Mouse (Mus musculus) CD4-positive helper T cell, adult 2 months (primary cell): ENCODE results near the gene Lypla2.

Source experiments
- DNase-seq: peaks from one replicate; pipeline ENCODE4 v3.0.0-alpha.2; 2012; ENCODE audit warnings: low read depth, missing footprints, low spot score

Lypla2 gene

GRCm38 (mm10) chr4:135972911-135973811 is 735 bp upstream of the Lypla2 start:
- peak; percentile 35 for DNase-seq

- peak; percentile 52 for DNase-seq
Observed at GRCm38 (mm10) chr4:135971805-135972555, 446 bp downstream of the Lypla2 start.

DNA sequence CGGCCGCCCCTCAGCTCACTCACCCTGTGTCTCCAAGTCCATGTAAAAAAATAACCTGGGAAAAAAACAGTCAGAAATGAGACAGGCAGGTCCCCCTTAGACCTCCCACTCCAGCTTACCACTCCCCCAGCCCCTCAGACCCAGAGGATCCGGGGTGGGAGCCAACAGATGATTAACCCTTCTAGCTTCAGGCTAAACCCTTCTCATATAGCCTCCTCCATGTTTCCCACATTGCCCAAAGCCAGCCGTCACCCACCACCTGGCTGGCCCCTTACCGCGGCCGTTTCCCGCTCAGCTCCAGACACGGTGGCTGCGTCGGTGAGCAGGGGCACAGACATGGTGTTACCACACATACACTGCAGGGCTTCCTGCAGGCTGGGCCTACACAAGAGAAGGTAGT is 1.8 kb downstream of the Lypla2 start:
- no peak for DNase-seq

DNA sequence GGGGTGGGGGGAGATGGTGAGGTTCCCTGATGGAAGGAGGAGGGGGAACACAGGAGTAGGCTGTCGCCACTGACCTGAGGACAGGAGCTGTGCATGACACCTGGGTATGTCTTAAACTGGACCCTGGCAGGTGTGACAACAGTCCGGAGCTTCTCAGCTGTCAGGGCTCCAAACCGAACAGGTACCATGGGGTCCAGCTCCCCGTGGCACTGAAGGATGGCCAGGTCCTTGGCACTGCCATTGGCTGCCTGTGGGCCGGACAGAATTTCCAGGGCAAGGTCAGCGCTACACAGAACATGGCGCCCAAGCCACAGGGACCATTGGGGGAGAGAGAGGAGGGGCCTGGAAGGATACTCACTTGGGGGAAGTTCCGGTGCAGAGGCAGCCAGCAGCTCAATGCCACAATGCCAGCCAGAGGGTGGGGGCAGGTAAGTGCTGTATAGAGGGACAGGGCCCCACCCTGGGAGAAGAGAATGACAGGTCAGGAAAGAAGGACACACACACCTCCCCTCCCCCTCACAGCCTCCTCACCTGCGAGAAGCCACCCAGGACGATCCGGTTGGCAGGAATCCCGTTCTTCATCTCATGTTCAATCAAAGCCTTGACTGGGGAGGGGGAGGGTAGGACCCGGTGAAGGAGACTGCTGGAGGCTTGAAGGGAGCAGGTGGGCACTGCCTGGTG is 3.2 kb downstream of the Lypla2 start:
- DNase-seq, result no peak

DNA sequence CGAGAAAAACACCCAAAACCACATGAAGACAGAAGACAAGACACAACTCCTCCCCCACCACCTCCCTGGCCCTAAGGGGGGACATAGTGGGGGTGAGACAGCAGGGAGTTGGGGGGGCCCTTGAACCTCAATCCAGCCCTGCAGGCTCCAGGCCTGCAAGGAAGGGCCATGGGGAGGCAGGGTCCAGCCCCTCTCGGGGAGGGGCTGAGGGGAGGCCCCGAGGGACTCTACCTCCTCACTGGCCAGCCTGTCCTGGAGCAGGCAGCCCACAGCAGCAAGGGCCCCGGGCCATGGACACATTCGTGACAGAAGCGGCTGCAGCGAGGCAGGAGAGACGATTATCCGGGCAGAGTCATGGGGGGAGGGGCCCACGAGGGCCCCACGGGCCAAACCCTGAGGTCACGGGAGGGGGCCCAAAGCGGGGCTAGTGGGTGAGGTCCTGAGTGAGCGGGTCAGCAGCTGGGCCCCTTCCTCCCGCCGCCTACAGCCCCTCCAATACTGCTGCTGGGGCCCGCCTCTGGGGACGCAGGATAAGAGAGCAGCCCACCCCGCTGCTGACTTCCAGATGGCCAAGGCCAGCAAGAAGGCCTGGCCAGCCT is 4.1 kb downstream of the Lypla2 start:
- no peak for DNase-seq

GRCm38 (mm10) chr4:135967086-135967760 is 5.2 kb downstream of the Lypla2 start:
- DNase-seq, result no peak

DNA sequence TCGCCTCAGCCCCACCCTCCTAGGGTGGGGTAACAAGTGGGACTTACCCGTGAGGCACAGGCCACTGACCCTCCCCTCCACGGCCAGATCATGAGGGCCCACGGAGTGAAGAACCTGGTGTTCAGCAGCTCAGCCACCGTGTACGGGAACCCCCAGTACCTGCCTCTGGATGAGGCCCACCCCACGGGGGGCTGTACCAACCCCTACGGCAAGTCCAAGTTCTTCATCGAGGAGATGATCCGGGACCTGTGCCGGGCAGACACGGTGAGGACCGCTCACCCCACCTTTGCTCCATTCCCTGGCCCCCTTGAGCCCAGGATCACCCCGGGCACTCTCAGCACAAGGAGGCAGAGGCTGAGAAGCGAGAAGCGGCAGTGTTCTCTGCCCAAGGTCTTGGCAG is 6.1 kb downstream of the Lypla2 start:
- DNase-seq, result no peak

GRCm38 (mm10) chr4:135965113-135965512 is 7.3 kb downstream of the Lypla2 start:
- DNase-seq, result no peak

DNA sequence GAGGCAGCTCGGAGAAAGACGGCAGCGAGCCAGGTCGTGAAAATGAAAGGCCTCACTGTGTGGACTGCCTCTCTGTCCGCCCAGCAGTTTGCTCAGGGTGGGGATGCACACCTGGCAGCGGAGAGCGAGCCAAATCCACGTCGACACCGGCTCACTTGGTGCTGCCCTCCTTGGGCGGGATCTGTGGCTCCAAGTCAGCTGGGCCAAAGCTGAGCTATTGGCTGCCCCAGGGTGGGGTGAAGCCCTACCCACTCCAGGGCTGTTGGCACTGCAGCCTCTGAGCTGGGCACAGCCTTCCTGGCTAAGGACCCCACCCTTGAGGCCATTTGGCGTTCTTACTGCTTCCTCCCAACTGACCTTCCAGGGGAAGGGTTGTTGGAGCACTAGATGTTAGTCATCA is 8.0 kb downstream of the Lypla2 start:
- DNase-seq, result peak; percentile 46

DNA sequence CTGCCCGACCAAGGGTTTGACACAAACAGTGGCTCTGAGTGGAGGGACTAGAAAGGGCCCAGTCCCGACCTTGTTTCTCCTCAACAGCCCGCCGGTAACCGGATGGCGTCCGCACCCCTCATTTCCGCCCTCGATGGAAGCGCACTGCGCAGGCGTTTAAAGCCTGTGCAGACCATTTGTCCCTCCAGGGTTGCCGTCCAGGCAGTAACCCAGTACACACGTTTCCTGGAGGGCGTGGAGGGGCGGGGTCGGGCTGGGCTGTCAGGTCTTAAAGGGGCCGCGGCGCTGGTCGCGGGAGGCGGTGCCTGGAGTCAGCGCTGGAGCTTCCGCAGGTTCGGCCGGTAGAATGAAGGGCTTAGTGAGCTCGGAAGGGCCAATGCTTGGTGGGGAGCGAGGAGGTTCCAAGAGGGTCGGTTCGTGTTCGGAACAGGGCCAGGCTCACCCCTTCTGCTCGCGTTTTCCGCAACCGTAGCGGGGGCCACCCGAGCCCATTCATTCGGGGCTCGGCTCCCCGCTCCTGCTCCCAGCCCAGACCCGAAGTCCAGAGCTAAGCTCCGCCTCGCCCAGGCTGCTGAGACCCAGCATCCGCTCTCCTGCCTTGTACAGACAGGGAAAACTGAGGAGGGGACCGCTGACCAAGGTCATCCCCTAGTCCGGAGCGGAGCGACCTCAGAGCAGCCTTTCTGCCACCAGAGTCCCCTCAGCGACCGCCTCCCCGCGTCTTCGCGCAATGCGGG is 8.8 kb downstream of the Lypla2 start, which contains the start of gene Gale:
Gene Gale (plus strand): TSS at position 271 of the 737 bp plus-strand sequence.
- DNase-seq, result peak; percentile 99

- DNase-seq, result no peak
Observed at GRCm38 (mm10) chr4:135962946-135963345, 9.5 kb downstream of the Lypla2 start.

DNA sequence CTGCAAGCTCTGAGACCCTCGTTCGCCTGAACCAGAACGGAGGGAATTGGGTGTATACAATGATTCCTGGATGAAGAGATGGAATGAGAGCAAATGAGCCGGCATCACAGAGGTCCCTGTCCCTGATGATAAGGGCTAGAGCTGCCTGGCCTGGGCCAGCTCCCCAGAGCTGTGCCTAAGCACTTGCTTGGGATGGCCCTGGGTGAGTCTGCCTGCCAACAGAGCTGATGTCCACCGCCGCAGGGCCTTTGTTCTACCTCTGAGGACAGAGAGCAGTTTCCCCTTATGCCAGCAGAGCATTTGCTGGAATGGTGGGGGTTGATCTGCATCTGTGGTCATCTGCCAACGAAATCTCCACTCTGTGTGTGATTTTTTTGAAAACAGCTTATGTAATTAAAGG is 10.2 kb downstream of the Lypla2 start:
- DNase-seq, result no peak

DNA sequence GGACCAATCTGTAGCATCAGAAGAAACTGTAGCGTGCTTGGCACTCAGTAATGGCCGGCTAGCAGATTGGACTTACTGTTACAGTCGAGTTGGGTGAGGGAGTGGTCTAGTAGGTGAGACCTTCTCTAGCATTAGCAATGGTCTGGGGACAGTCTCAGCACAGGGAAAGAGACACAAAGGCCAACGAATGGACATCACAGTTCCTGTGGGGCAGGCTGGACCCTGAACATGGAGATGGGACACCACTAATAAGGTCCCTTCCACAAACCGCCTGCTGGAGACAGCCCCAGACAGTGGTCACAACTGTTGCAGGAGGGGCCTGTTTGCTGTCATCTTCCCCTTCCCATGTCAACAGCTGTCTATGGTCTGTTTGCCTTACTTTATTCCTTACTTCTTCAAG is 10.7 kb downstream of the Lypla2 start:
- no peak for DNase-seq

DNA sequence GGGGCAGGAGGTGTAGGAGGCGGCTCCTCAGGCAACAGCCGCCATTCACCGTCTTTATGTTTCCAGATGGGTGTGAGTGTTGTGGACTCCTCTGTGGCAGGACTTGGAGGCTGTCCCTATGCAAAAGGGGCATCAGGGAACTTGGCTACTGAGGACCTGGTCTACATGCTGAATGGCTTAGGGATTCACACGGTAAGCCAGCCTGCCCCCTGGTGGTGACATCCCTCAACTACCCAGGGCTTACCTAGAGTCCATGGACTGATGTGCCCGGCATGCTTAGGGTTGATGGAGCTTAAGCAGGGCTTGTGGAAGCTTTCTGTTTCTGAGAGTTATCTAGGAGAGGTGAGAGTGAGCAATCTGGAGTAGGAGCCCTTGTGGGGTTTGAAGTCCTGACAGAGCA is 11.7 kb downstream of the Lypla2 start:
- peak; percentile 81 for DNase-seq

GRCm38 (mm10) chr4:135958354-135958753 is 14.1 kb downstream of the Lypla2 start:
- DNase-seq, result no peak

GRCm38 (mm10) chr4:135955886-135956285 is 16.5 kb downstream of the Lypla2 start:
- no peak for DNase-seq

DNA sequence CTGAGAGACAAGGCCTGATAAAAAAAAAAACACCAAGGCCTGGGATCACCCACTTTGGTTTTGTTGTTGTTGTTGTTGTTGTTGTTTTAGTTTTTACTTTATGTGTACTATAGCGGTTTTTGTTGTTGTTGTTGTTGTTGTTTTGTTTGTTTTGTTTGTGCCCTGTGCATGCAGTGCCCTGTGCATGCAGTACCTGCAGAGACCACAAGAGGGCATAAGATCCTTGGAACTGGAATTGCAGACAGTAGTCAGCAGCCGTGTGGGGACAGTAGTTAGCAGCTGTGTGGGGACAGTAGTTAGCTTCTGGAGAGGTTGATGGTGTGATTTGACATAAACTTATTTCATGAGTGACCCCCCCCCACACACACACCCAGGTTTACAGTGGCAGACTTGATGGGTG is 18.2 kb downstream of the Lypla2 start:
- peak; percentile 79 for DNase-seq

GRCm38 (mm10) chr4:135953179-135953578 is 19.2 kb downstream of the Lypla2 start:
- no peak for DNase-seq

DNA sequence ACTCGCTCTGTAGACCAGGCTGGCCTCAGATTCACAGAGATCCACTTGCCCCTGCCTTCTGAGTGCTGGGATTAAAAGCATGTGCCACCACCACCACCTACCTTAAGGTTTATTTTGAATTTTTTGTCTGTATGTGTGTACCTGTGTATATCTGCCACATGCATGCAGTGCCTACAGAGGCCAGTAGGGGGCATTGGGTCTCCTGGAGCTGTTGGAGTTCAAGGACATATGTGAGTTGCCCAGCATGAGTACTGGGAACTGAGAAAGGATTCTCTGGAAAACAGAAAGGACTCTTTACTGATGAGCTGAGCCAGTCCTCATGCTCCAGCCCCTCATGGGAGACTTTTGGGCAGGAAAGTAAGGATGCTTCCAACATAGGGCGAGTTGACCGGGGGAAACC is 20.9 kb downstream of the Lypla2 start:
- DNase-seq, result peak; percentile 41

- DNase-seq, result no peak
Observed at GRCm38 (mm10) chr4:135950365-135950764, 22.1 kb downstream of the Lypla2 start.
